Mouse (Mus musculus) liver, postnatal 0 days (tissue): ENCODE measurements at regions not wholly inside any gene's neighbourhood (a gene's known extent, or its start where the extent isn't known, plus 50 kb on each side); places are given as distances from the start of the nearest gene placed in this dataset.

Experiments used
- CTCF ChIP-seq: sonication (generic); IDR thresholded peaks from 2 replicates; pipeline ENCODE4 v1.5.1; 2016; ENCODE audit warnings: antibody characterized with exemption, low read depth
- EP300 ChIP-seq: IDR thresholded peaks from 2 replicates; pipeline ENCODE4 v1.6.1; 2016; ENCODE audit warnings: antibody characterized with exemption, low read depth, mild to moderate bottlenecking

DNA sequence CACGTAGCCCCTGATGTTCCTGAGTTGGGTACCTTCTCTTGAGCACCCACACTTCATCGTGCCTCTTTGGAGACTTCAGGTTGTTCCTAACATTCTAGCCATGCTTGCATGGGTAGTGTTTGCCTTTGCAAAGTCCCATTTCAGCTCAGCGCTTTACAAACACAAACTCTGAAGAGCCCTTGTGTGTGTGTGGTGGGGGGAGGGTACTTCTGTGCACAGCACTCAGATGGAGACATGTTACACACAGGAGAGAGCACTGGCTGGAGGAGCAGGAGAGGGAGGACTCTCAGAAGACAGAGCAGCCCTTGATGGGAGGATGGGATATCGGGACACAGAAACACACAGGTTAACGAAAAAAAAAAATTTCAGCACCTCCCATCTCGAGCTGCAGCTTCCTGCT lies 167.4 kb downstream of the Chic2 start:
- no peak for TF ChIP-seq EP300
- TF ChIP-seq CTCF: no peak
